Mouse (Mus musculus) thymus, adult 18-20 months (tissue): ENCODE results near the gene Hps3.
"Not testable (repeated sequence)": the region's sequence is repeated elsewhere in the genome, so short reads cannot be mapped to it uniquely, and the experiment has no call there.

ENCODE experiments used
- DNase-seq, 2 experiments: peaks; one replicate each; pipeline ENCODE4 v3.0.0; 2022; ENCODE audit warnings: mixed read lengths in 2 of 2

Gene Hps3

GRCm38 (mm10) chr3:20005611-20006010 is 29.5 kb downstream of the Hps3 start:
- no peak for DNase-seq

- DNase-seq, result no peak
Observed at GRCm38 (mm10) chr3:20004422-20004821, 30.7 kb downstream of the Hps3 start.

- DNase-seq, result no peak
Observed at GRCm38 (mm10) chr3:20002786-20003185, 32.3 kb downstream of the Hps3 start.

GRCm38 (mm10) chr3:20000806-20001205 is 34.3 kb downstream of the Hps3 start:
- no peak for DNase-seq

- DNase-seq, result no peak
Observed at GRCm38 (mm10) chr3:19999551-19999950, 35.6 kb downstream of the Hps3 start.

- no peak for DNase-seq
Observed at GRCm38 (mm10) chr3:19992388-19992787, 42.7 kb downstream of the Hps3 start.

- DNase-seq, result no peak
Observed at GRCm38 (mm10) chr3:19990031-19990430, 45.1 kb downstream of the Hps3 start.

- no peak for DNase-seq
Observed at GRCm38 (mm10) chr3:19986123-19986522, 49.0 kb downstream of the Hps3 start.

- DNase-seq, result no peak
Observed at GRCm38 (mm10) chr3:19982846-19983245, 52.3 kb downstream of the Hps3 start.

- DNase-seq, result no peak
Observed at GRCm38 (mm10) chr3:19981156-19981555, 54.0 kb downstream of the Hps3 start.

GRCm38 (mm10) chr3:19978474-19978873 is 56.6 kb downstream of the Hps3 start:
- DNase-seq, result no peak

- no peak for DNase-seq
Observed at GRCm38 (mm10) chr3:19966072-19966471, 69.0 kb downstream of the Hps3 start.

GRCm38 (mm10) chr3:19965239-19965638 is 69.9 kb downstream of the Hps3 start:
- no peak for DNase-seq

- no peak for DNase-seq
Observed at GRCm38 (mm10) chr3:19964625-19965188, 70.4 kb downstream of the Hps3 start.

- no peak for DNase-seq
Observed at GRCm38 (mm10) chr3:19962769-19963513, 72.2 kb downstream of the Hps3 start.

GRCm38 (mm10) chr3:19961341-19961740 is 73.8 kb downstream of the Hps3 start:
- no peak for DNase-seq

- no peak for DNase-seq
Observed at GRCm38 (mm10) chr3:19960570-19961114, 74.5 kb downstream of the Hps3 start.

GRCm38 (mm10) chr3:19958983-19959382 is 76.1 kb downstream of the Hps3 start:
- DNase-seq, result no peak

GRCm38 (mm10) chr3:19958031-19958430 is 77.1 kb downstream of the Hps3 start:
- DNase-seq, result no peak

- no peak for DNase-seq
Observed at GRCm38 (mm10) chr3:19956885-19957284, 78.2 kb downstream of the Hps3 start, which contains the start of gene Cp. TSS of gene Cp (plus strand) at chr3:19957054.

- DNase-seq, result peak in 1 of 2 experiments; percentile 5
Observed at GRCm38 (mm10) chr3:19953865-19954264, 81.2 kb downstream of the Hps3 start.

GRCm38 (mm10) chr3:19953425-19953824 is 81.7 kb downstream of the Hps3 start:
- DNase-seq, result no peak

- DNase-seq, result not testable (repeated sequence)
Observed at GRCm38 (mm10) chr3:19949401-19949800, 85.7 kb downstream of the Hps3 start.

- no peak for DNase-seq
Observed at GRCm38 (mm10) chr3:19948552-19948951, 86.6 kb downstream of the Hps3 start.
